Mouse (Mus musculus): ENCODE results near the gene Stard10. TPM values are rescaled to one million over a fixed set of nuclear protein-coding genes. Genes with fewer than 3 reads are reported as not detected.

The Stard10 gene
- polyA plus RNA-seq, 1 experiment: 99.4 TPM

- DNase-seq (ENCODE audit: extremely low spot score in 1 of 2, low spot score in 1 of 2): no peak
Observed at GRCm38 (mm10) chr7:101393694-101394504, 77.0 kb downstream of the Stard10 start.

DNA sequence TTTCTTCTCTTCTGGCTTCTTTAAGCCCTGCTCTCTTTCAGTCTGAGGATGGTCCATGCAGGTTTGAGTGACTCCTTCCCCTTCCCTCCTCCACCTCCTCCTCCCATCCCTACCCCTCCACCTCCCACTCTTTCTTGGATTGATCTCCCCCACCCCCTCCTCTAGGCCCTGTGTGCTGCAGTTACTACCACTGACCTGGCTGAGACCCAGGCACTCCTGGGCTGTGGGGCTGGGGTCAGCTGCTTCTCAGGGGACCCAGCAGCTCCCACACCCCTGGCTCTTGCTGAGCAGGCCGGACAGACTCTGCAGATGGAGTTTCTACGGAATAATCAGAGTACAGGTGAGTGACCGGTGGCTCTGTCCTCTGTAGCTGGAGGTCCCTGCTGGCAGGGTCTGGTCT is 77.7 kb downstream of the Stard10 start:
- no peak for DNase-seq (ENCODE audit: extremely low spot score in 1 of 2, low spot score in 1 of 2)

DNA sequence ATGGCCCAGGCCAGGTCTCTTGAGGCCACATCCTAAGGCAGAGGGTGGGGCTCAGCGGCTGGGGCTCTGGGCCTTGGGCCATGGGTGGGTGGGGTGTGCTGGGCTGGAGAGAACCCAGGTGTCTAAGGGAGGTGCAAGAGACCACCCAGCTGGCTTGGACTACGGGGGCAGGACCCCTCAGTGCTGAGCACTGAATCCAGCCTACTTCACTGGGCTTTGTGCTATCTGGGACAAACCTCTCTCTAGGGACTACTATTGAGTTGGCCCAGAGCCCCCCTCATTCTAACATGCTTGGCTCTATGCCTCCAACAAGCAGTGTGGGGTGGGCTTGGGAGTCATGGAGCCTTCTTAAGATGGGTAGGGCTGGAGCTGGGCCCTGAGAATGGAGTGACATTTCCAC is 78.6 kb downstream of the Stard10 start:
- DNase-seq (ENCODE audit: extremely low spot score in 1 of 2, low spot score in 1 of 2): no peak

Other genes with a start within 250 kb of the Stard10 start
- 27.0 and 29.7 TPM in 2 replicates for gene Fchsd2, start 224.2 kb upstream of the Stard10 start, polyA plus RNA-seq (2012; rRNA removed)
- gene Atg16l2, start 14.8 kb upstream of the Stard10 start, polyA plus RNA-seq (2012; rRNA removed): 59.2 and 67.4 TPM in 2 replicates
- 19.5 and 20.2 TPM in 2 replicates for gene Arap1, start 31.0 kb downstream of the Stard10 start, polyA plus RNA-seq (2012; rRNA removed)
- gene Gm45837, start 93.8 kb downstream of the Stard10 start, polyA plus RNA-seq (2012; rRNA removed): 1.5 and 2.3 TPM in 2 replicates
- gene Pde2a, start 104.6 kb downstream of the Stard10 start, polyA plus RNA-seq (2012; rRNA removed): 186 and 189 TPM in 2 replicates